Mouse (Mus musculus) urinary bladder, postnatal 14 days (tissue): Measurements from ENCODE around the gene Reep1.

Experiments used
- DNase-seq: peaks from one replicate; pipeline ENCODE4 v3.0.0; 2021; ENCODE audit warnings: low spot score

Reep1 gene

GRCm38 (mm10) chr6:71780431-71780830 is 73.1 kb downstream of the Reep1 start:
- no peak for DNase-seq

GRCm38 (mm10) chr6:71783165-71783564 is 75.8 kb downstream of the Reep1 start:
- DNase-seq: no peak

GRCm38 (mm10) chr6:71788348-71788747 is 81.0 kb downstream of the Reep1 start:
- DNase-seq: no peak

- no peak for DNase-seq
Measured at GRCm38 (mm10) chr6:71791771-71792170, 84.4 kb downstream of the Reep1 start.

- no peak for DNase-seq
Measured at GRCm38 (mm10) chr6:71799391-71799790, 92.0 kb downstream of the Reep1 start.

- DNase-seq: no peak
Measured at GRCm38 (mm10) chr6:71801011-71801713, 93.8 kb downstream of the Reep1 start.

GRCm38 (mm10) chr6:71801714-71802094 is 94.3 kb downstream of the Reep1 start:
- no peak for DNase-seq

GRCm38 (mm10) chr6:71803609-71804008 is 96.2 kb downstream of the Reep1 start:
- no peak for DNase-seq

- DNase-seq: peak; percentile 58
Measured at GRCm38 (mm10) chr6:71804061-71804829, 96.9 kb downstream of the Reep1 start.

- DNase-seq: no peak
Measured at GRCm38 (mm10) chr6:71806713-71807112, 99.4 kb downstream of the Reep1 start.

GRCm38 (mm10) chr6:71809890-71810289 is 102.5 kb downstream of the Reep1 start:
- DNase-seq: no peak

GRCm38 (mm10) chr6:71812820-71813219 is 105.5 kb downstream of the Reep1 start:
- no peak for DNase-seq

GRCm38 (mm10) chr6:71819764-71820292 is 112.5 kb downstream of the Reep1 start:
- DNase-seq: no peak

GRCm38 (mm10) chr6:71823085-71823484 is 115.7 kb downstream of the Reep1 start:
- no peak for DNase-seq

GRCm38 (mm10) chr6:71823488-71823887 is 116.1 kb downstream of the Reep1 start:
- peak; percentile 88 for DNase-seq

- DNase-seq: no peak
Measured at GRCm38 (mm10) chr6:71823961-71824360, 116.6 kb downstream of the Reep1 start.

GRCm38 (mm10) chr6:71826869-71827268 is 119.5 kb downstream of the Reep1 start, which contains the start of gene Mrpl35:
Gene Mrpl35 (minus strand): TSS chr6:71826969.
- DNase-seq: no peak

GRCm38 (mm10) chr6:71829768-71830167 is 122.4 kb downstream of the Reep1 start:
- DNase-seq: no peak

GRCm38 (mm10) chr6:71830690-71831580 is 123.6 kb downstream of the Reep1 start, which contains the start of gene Immt:
Gene Immt (plus strand): TSS chr6:71831331.
- peak; percentile 98 for DNase-seq

- peak; percentile 95 for DNase-seq
Measured at GRCm38 (mm10) chr6:71831581-71831960, 124.2 kb downstream of the Reep1 start.

- DNase-seq: no peak
Measured at GRCm38 (mm10) chr6:71836811-71837210, 129.4 kb downstream of the Reep1 start.

- DNase-seq: no peak
Measured at GRCm38 (mm10) chr6:71839815-71840214, 132.5 kb downstream of the Reep1 start.
